Mouse (Mus musculus) lung, adult 18-20 months (tissue): Measurements from ENCODE around the gene Camk1d.
"Not testable (repeated sequence)": the region's sequence is repeated elsewhere in the genome, so short reads cannot be mapped to it uniquely, and the experiment has no call there.

Source experiments
- DNase-seq, 2 experiments: peaks; one replicate each; pipeline ENCODE4 v3.0.0; 2022; ENCODE audit warnings: mixed read lengths in 2 of 2

The Camk1d gene

DNA sequence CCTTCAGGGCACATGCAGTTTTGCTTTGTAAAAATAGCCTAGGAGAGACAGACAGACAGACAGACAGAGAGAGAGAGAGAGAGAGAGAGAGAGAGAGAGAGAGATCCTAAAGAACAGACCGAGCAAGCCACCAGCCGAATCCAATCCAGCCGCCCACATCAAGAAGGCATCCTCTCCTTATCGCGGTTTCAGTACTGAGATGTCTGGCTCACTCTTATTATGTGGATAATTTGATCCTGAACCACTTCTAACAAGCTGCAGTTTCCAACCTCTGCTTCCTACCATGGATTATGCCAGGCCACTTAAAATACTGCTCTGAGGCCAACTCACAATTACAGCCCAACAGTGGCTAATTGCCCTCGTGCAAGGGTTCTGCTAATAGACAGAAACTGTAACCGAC, 325.9 kb downstream of the Camk1d start:
- DNase-seq, result no peak

DNA sequence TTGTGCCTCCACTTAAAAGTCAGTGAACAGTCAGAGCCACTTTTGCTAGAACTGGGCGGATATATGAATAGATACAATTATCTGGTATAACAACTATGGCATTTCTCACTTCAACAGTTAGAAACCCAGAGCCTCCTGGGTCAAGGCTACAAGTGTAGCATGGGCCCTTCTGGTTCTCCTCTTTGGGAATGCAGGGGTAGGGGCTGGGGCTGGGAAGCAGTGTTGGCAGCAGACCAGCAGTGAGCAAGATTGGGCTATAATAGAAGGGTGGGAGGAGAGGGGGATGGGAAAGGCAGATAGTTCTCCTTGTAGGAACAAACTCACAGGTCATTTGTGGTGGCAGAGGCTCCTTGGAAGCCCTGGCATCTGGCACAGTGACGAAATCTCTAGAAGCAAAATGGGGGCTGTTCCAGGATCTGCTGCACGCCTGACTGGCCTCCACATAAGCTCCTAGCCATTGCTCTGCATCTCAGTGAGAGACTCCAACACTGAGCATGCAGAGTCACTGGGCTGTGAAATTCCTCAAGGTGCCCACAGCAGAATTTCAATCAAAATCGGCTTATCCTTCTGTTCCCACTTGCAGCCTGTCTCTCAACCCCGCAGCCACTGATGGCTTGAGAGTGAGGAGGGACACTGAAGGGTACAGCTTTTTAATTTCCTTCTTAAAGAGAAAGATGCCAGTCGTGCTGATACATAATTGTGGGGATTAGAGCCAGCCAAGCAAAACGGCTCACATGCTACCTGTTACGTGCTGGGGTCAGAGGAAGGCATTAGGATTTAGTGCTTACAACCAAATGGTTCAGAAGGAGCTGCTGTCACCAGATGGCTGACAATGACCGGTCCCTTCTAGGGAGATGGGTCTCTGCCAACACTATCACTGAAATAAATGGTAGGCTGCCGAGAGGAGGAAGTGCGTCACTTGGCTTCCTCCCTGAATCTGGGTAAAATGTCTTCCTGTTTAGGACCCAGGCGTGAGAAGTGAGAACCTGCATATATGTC, 332.3 kb downstream of the Camk1d start:
- no peak for DNase-seq

DNA sequence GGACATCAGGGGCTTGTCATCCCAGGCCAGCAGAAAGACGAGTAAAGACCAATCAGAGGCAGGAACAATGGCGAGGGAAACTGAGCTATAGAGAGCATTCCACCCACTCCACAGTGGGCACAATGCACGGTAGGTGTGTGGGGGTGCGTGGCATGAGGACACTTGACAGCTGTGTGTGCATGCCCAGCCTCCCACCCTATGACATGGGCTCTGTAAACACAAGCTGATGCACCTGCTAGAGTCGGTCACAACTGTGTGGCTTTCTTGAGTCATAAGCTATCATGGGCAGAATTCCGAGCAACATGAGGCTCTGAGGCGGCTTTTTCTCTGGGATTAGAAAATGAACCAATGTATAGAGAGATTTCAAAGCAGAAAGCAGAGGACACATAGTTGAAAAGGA, 333.3 kb downstream of the Camk1d start:
- DNase-seq, result no peak

DNA sequence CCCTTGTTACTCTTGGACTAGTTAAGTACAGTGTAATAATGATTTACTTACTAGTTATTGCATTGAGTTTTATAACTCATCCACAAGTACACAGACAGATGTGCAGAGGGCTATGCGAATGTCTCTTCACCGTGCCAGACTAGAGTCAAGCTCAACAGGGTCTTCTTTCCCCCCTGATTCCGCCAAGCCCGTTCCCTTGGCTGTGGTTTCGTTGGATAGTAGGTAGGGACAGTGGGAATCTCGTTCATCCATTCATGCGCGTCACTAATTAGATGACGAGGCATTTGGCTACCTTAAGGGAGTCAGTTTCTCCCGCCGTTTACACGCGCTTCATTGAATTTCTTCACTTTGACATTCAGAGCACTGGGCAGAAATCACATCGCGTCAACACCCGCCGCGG, 335.4 kb downstream of the Camk1d start:
- DNase-seq, result not testable (repeated sequence)

DNA sequence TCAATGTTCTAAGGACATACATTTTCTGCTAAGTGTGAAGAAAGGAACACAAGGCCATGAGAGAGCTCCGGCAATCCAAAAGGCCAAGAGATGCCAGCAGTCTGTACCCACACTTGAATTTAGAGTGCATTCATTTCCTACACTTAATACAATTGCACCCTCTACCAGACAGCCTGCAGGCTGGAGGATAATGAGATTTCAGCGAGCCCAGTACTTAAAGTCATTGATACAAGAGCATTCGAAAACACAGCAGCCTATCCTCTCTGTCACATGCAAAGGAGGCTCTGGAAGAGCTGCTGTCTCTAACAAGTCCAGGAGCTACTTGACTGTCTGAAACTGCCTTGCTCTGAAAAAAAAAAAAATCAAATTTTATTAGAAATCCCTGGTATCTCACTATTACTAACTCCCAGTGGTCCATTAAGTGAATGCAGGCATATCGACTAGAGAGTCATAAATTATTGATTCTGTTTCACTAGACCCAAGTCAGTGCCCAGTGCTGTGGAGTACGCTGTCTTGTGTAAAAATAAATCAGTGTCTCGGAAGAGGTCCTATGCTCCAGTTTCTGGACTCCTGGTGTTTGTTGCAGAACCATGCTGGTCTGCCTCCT, 336.1 kb downstream of the Camk1d start:
- no peak for DNase-seq

DNA sequence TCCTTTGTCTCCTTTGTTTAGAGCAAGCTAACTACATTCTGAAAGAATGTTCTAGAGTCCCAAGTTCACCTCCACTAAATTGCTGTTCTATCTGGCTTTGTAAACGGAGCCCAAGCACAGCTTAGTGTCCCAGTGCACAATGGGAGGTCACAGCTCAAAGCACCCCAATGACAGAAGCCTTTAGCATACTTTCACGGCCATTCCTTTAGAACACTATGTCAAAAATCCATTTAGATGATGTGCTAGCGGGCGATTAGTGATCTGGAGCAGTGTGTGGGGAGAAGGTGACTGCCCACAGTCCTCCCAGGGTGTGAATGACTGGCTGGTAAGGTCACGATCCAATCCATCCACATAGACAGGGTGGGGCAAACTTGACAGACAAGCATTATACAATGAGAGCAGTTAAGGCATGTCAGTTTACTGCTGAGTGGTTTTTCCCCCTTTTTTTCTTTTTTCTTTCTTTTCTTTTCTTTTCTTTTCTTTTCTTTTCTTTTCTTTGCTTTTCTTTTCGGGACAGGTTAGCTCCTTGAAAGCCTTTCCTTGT, 341.4 kb downstream of the Camk1d start:
- DNase-seq, result no peak

DNA sequence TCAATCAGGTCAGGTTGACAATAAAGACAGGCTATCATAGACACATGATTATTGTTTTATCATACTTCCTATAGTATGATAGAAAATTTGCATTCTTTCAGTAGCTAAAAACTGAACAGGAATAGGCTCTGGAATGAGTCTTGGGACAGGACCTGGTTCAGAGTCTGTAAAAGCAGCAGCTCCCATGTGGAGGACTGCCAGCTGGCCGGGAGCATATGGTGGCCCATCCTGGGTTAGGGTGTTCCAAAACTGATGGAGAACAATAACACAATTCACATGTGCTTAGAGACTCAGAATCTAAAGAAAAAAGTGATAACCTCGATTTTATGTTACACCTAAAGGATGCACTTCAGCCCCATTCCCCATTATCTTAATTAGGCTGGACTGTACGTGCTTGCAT, 343.0 kb downstream of the Camk1d start:
- DNase-seq, result no peak

- no peak for DNase-seq
These were observed 343.7 kb downstream of the Camk1d start for GRCm38 (mm10) chr2:5370591-5370990.

GRCm38 (mm10) chr2:5363836-5364235, 350.5 kb downstream of the Camk1d start:
- DNase-seq, result no peak

DNA sequence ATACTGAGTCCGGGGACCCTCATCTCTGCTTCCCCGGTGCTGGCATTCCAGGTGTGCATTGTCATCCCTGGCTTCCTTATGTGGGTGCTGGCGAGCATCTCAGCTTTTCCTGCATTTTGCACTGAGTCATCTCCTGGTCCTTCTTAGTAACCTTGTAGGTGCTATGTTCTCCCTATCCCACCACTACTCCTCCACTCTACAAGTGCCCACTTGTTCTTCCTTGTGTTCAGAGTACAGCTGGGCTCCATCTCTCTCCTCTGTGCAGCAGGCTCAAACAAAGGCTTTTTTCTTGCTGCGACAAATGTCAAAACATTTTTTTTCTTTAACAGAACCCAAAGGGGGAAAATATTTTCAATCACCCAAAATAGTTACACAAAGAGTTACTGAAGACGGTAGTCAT, 356.3 kb downstream of the Camk1d start:
- DNase-seq, result no peak

DNA sequence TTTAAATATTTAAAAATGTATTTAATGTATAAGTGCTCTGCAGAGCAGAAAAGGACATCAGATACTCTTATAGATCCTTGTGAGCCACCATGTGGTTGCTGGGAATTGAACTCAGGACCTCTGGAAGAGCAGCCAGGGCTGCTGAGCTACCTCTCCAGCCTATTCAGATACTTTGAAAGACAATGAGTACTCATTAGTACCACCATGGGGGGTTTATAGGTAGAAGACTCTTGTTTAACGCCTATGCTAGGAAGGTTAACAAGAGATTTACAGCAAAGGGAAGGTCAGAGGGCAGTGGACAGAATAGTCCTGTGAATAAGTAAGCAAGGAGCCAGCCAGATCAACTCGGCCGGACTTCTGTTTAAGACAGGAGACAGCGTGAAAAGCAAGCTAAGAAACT, 357.3 kb downstream of the Camk1d start:
- DNase-seq, result no peak

- DNase-seq, result no peak
These were observed 361.3 kb downstream of the Camk1d start for GRCm38 (mm10) chr2:5352821-5353522.

DNA sequence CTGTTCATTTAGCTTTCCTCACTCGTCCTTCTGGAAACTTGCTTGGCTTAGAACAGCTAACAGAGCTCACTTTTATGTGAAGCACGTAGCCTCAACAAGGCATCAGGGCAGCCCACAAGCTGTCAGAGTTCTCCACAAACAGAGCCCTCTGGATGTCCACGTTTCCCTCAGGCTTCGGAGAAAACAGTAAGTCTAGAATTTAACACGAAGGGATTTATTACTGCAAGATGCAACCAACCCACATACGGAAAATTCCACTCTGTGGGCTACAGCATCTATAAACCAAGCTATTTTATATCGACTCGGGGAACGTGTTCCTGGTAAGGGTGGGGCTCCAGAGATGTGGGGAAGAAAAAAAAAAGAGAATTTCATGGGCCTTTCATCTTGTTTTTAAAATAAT, 369.0 kb downstream of the Camk1d start:
- DNase-seq, result no peak

- DNase-seq, result no peak
These were observed 386.6 kb downstream of the Camk1d start for GRCm38 (mm10) chr2:5327533-5328250.

GRCm38 (mm10) chr2:5324806-5325205, 389.5 kb downstream of the Camk1d start:
- no peak for DNase-seq

DNA sequence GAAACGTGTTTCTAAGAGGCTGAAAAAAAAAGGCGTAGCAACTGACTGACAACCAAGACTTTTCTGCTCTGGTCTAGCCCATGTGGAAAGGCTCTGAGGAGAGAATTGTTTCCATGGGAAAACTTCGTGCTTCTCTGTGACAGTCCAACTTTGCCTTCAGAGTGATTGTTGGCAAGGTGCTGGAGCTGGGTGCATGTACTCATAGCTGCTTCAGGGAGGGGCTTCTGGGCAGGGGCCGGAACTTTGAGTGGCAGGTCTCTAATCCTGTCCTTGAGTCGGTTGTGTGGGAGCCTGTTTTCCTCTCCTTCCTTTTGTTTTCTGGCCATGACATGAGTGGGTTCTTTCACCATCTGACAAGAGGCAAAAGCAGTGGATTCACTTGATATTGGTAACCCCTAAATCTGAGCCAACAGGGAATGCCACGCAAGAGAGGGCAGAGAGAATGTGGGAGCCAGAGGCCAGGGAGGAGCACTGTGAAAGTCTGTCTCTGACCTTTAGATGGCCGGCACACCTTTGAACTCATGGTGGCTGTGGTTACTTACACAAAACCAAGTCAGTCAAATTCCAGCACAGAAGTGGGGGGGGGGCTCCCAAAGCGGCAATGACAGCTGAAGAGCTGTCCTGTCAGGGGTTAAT, 392.5 kb downstream of the Camk1d start:
- DNase-seq, result no peak

- no peak for DNase-seq
These were observed 395.2 kb downstream of the Camk1d start for GRCm38 (mm10) chr2:5319138-5319537.

DNA sequence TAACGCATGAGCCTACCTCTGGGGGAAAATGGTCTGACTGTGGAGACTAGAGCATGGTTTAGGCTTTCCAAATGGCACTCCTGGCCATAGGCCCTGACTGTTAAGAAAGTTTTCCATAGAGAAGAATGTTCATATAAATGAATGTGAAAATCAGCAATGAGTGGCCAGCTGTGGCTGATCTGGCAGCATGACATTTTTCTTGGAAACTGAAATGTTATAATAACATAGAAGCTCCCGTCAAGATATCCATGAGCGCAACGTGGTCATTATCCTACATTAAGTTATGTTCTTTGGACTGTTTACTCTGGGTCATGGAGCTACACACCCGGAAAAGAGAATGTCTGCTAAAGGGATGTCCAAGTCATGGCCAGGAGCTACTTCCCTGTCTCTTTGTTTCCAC, 397.6 kb downstream of the Camk1d start:
- no peak for DNase-seq

DNA sequence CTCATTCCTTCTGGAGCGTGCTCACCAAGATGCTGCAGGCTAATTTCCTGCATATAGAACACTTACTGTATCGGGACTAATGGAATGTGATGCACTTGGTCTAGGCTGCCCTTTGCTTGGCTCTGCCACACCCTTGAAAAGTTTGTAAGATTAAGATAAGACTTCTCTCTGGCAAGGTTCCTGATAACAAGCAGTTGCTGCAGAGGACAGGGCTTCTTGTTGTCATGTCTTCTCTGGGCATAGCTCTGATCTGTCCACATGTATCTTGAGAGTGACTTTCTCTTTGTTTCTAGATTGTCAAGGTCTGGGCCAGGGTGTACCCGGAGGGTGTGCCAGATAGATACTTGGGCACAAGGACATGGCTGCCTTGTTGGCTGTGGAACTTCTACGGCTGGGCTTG, 398.1 kb downstream of the Camk1d start:
- DNase-seq, result no peak

DNA sequence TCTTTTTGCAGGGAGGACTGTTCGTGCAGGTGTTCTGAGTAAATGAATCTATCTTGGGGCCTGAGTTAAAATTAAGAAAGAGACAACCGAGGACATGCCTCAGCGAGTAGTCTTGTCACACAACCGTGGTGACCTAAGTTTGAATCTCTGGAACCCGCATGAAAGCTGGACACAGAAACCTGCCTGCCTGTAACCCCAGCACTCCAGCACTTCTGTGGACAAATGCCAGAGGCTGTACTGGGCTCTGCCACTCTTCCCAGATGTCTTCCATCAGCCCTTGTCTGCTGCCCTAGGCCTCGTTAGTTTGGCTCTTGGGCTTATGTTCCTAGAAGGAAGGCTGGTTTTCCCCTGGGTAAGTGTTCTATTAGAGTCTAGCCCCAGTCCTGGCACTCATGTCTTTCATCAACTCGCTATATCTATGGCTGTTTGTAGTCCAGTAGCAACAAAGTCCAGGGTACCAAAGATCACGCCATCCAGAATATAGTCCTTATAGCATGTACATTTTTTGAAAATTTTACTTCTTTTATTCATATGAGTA, 399.0 kb downstream of the Camk1d start:
- no peak for DNase-seq

DNA sequence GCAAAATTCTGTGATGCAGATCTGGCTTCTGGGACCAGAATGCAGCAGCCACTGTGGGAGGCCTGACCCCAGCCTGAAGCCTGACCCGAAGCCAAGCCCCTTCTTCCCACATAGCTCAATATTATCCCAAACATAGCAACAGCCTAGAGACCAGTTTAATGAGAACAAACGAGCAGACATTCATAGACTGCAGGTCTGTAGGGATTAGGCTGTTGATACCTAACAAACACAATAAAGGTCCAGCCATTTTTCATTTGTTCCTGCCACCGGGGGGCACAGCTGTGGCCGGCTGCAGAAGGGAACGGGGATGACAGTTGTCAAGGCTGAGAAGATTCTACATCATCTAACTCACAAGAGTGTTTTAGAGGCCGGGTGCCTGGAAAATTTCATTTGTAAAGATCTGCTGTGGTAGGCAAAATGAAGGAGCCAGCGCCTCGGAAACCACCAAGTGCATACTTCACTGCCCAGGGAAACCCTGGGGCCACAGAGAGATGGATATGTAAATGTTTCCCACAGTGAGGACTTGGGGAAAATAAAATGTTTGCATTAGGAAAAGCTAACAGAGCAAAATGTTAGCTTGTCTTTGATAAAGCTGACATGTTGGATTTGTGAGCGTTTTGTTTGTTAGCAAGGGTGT, 399.7 kb downstream of the Camk1d start:
- no peak for DNase-seq
